Mouse (Mus musculus): ENCODE measurements around the gene Tox3.

- TF ChIP-seq CTCF (IDR thresholded peaks at IDR 0.05; ENCODE audit: low read depth, low read length) (no peak), POLR2A (IDR thresholded peaks at IDR 0.05; ENCODE audit: insufficient read depth, low read length) (no peak), EP300 (IDR thresholded peaks at IDR 0.05; ENCODE audit: insufficient read depth, low read depth, low read length) (no peak)
Measured at GRCm38 (mm10) chr8:90302252-90302651, 45.9 kb downstream of the Tox3 start.

Measured in ES-Bruce4 (cell line).